Mouse (Mus musculus) adrenal gland, adult 2 months (tissue): ENCODE measurements around the gene Lmna. TPM values are rescaled to one million over a fixed set of nuclear protein-coding genes. Genes with fewer than 3 reads are reported as not detected.

Experiments used
- DNase-seq: peaks from one replicate; pipeline ENCODE4 v3.0.0; 2021
- polyA plus RNA-seq: library from polyadenylated mRNA; depleted of rRNA; stranded (reverse); fragments of >200 nt; gene quantifications from 2 replicates; pipeline ENCODE4 v1.2.3, GENCODE M21; 2012
- total RNA-seq, 2 experiments: library from RNA; stranded (reverse); gene quantifications; 2 replicates each; pipeline ENCODE4 v1.2.3; 2021

Gene Lmna
- total and polyA plus RNA-seq, 3 experiments, result 78.2 to 170 (median 158) TPM

- no peak for DNase-seq
Measured at GRCm38 (mm10) chr3:88470943-88471479, 38.7 kb downstream of the Lmna start.

GRCm38 (mm10) chr3:88469466-88469865 lies 40.3 kb downstream of the Lmna start:
- DNase-seq, result no peak

GRCm38 (mm10) chr3:88467116-88467824 lies 42.5 kb downstream of the Lmna start:
- DNase-seq, result peak; percentile 87

GRCm38 (mm10) chr3:88465127-88465526 lies 44.6 kb downstream of the Lmna start:
- peak; percentile 39 for DNase-seq

GRCm38 (mm10) chr3:88464425-88464824 lies 45.3 kb downstream of the Lmna start:
- DNase-seq, result peak; percentile 62

GRCm38 (mm10) chr3:88460983-88461696 lies 48.6 kb downstream of the Lmna start, which contains the start of gene Sema4a:
Sema4a (minus strand) TSS chr3:88461182.
- no peak for DNase-seq

- DNase-seq, result no peak
Measured at GRCm38 (mm10) chr3:88460029-88460428, 49.7 kb downstream of the Lmna start.

- no peak for DNase-seq
Measured at GRCm38 (mm10) chr3:88458778-88459219, 51.0 kb downstream of the Lmna start.

GRCm38 (mm10) chr3:88456746-88457532 lies 52.8 kb downstream of the Lmna start:
- DNase-seq, result peak; percentile 54

- DNase-seq, result no peak
Measured at GRCm38 (mm10) chr3:88456313-88456712, 53.4 kb downstream of the Lmna start.

GRCm38 (mm10) chr3:88455588-88456264 lies 54.0 kb downstream of the Lmna start:
- no peak for DNase-seq

GRCm38 (mm10) chr3:88454762-88455587 lies 54.8 kb downstream of the Lmna start:
- DNase-seq, result no peak

GRCm38 (mm10) chr3:88453986-88454385 lies 55.8 kb downstream of the Lmna start:
- DNase-seq, result no peak

GRCm38 (mm10) chr3:88453369-88453768 lies 56.4 kb downstream of the Lmna start:
- no peak for DNase-seq

- DNase-seq, result no peak
Measured at GRCm38 (mm10) chr3:88452716-88453115, 57.0 kb downstream of the Lmna start.

GRCm38 (mm10) chr3:88452246-88452645 lies 57.5 kb downstream of the Lmna start:
- DNase-seq, result no peak

- DNase-seq, result no peak
Measured at GRCm38 (mm10) chr3:88450379-88451131, 59.2 kb downstream of the Lmna start.

- peak; percentile 75 for DNase-seq
Measured at GRCm38 (mm10) chr3:88449395-88450023, 60.2 kb downstream of the Lmna start.

- DNase-seq, result no peak
Measured at GRCm38 (mm10) chr3:88448443-88448842, 61.3 kb downstream of the Lmna start.
